Mouse (Mus musculus): ENCODE data around the gene Lrp5.
"Not testable (repeated sequence)": the region's sequence is repeated elsewhere in the genome, so short reads cannot be mapped to it uniquely, and the experiment has no call there.

Lrp5 gene

GRCm38 (mm10) chr19:3695471-3695870, 9.1 kb upstream of the Lrp5 start:
- no peak for DNase-seq (ENCODE audit: low spot score)

- DNase-seq (ENCODE audit: low spot score), result no peak
Measured at GRCm38 (mm10) chr19:3695006-3695405, 8.6 kb upstream of the Lrp5 start.

GRCm38 (mm10) chr19:3694476-3694875, 8.1 kb upstream of the Lrp5 start:
- no peak for DNase-seq (ENCODE audit: low spot score)

GRCm38 (mm10) chr19:3692414-3693145, 6.2 kb upstream of the Lrp5 start:
- DNase-seq (ENCODE audit: low spot score), result peak; percentile 48

- no peak for DNase-seq (ENCODE audit: low spot score)
Measured at GRCm38 (mm10) chr19:3691337-3691736, 5.0 kb upstream of the Lrp5 start.

- DNase-seq (ENCODE audit: low spot score), result no peak
Measured at GRCm38 (mm10) chr19:3687676-3688171, 1.4 kb upstream of the Lrp5 start.

GRCm38 (mm10) chr19:3685611-3686214, 651 bp downstream of the Lrp5 start:
- no peak for DNase-seq (ENCODE audit: low spot score)

- DNase-seq (ENCODE audit: low spot score), result no peak
Measured at GRCm38 (mm10) chr19:3684957-3685580, 1.3 kb downstream of the Lrp5 start.

- no peak for DNase-seq (ENCODE audit: low spot score)
Measured at GRCm38 (mm10) chr19:3684414-3684813, 1.9 kb downstream of the Lrp5 start.

- peak; percentile 46 for DNase-seq (ENCODE audit: low spot score)
Measured at GRCm38 (mm10) chr19:3681310-3681934, 4.9 kb downstream of the Lrp5 start.

- DNase-seq (ENCODE audit: low spot score), result no peak
Measured at GRCm38 (mm10) chr19:3680732-3681131, 5.6 kb downstream of the Lrp5 start.

- no peak for DNase-seq (ENCODE audit: low spot score)
Measured at GRCm38 (mm10) chr19:3674122-3674855, 12.1 kb downstream of the Lrp5 start.

GRCm38 (mm10) chr19:3673149-3673548, 13.2 kb downstream of the Lrp5 start:
- no peak for DNase-seq (ENCODE audit: low spot score)

GRCm38 (mm10) chr19:3669100-3669499, 17.3 kb downstream of the Lrp5 start:
- no peak for DNase-seq (ENCODE audit: low spot score)

- no peak for DNase-seq (ENCODE audit: low spot score)
Measured at GRCm38 (mm10) chr19:3668551-3668950, 17.8 kb downstream of the Lrp5 start.

GRCm38 (mm10) chr19:3667979-3668378, 18.4 kb downstream of the Lrp5 start:
- no peak for DNase-seq (ENCODE audit: low spot score)

- DNase-seq (ENCODE audit: low spot score), result no peak
Measured at GRCm38 (mm10) chr19:3667155-3667895, 19.0 kb downstream of the Lrp5 start.

GRCm38 (mm10) chr19:3666632-3667031, 19.7 kb downstream of the Lrp5 start:
- no peak for DNase-seq (ENCODE audit: low spot score)

- DNase-seq (ENCODE audit: low spot score), result no peak
Measured at GRCm38 (mm10) chr19:3665510-3665909, 20.9 kb downstream of the Lrp5 start.

- DNase-seq (ENCODE audit: low spot score), result no peak
Measured at GRCm38 (mm10) chr19:3657947-3658346, 28.4 kb downstream of the Lrp5 start.

GRCm38 (mm10) chr19:3657065-3657464, 29.3 kb downstream of the Lrp5 start:
- not testable (repeated sequence) for DNase-seq (ENCODE audit: low spot score)
